Mouse (Mus musculus) cerebellum, adult 18-20 months (tissue): ENCODE results near the gene Heyl.
"Not testable (repeated sequence)": the region's sequence is repeated elsewhere in the genome, so short reads cannot be mapped to it uniquely, and the experiment has no call there.

Source experiments
- DNase-seq, 2 experiments: peaks; one replicate each; pipeline ENCODE4 v3.0.0; 2021

The Heyl gene

GRCm38 (mm10) chr4:123289038-123289437 lies 55.7 kb downstream of the Heyl start:
- DNase-seq = no peak

- DNase-seq = no peak
These were observed 59.0 kb downstream of the Heyl start for GRCm38 (mm10) chr4:123292390-123292789.

GRCm38 (mm10) chr4:123292989-123293388 lies 59.6 kb downstream of the Heyl start:
- no peak for DNase-seq

- no peak for DNase-seq
These were observed 60.5 kb downstream of the Heyl start for GRCm38 (mm10) chr4:123293661-123294443.

- not testable (repeated sequence) for DNase-seq
These were observed 61.7 kb downstream of the Heyl start for GRCm38 (mm10) chr4:123295026-123295425.

GRCm38 (mm10) chr4:123295516-123296147 lies 62.3 kb downstream of the Heyl start:
- DNase-seq = no peak

GRCm38 (mm10) chr4:123296148-123296534 lies 62.8 kb downstream of the Heyl start:
- no peak for DNase-seq

- DNase-seq = no peak
These were observed 64.0 kb downstream of the Heyl start for GRCm38 (mm10) chr4:123297195-123297960.

GRCm38 (mm10) chr4:123298226-123298625 lies 64.9 kb downstream of the Heyl start:
- no peak for DNase-seq

- DNase-seq = peak; percentile 50 to 51
These were observed 65.8 kb downstream of the Heyl start for GRCm38 (mm10) chr4:123298980-123299670.
